Mouse (Mus musculus) lung, postnatal 0 days (tissue): ENCODE measurements around the gene Tmem231. TPM values are rescaled to one million over a fixed set of nuclear protein-coding genes. Genes with fewer than 3 reads are reported as not detected.

Experiments
- ATAC-seq: fragments of 200-750 bp; cut with Nextera tagmentation; 2 replicates; pipeline ENCODE4 v1.8.0; 2017; ENCODE audit warnings: moderate library complexity
- DNase-seq: peaks from one replicate; pipeline ENCODE4 v3.0.0-alpha.2; 2016; ENCODE audit warnings: low spot score
- H3K27ac ChIP-seq: fragments of 300-500 bp; sonication (generic); 2 replicates; pipeline ENCODE4 v1.5.1; 2014; ENCODE audit warnings: antibody characterized with exemption, mild to moderate bottlenecking, low read length, mixed read lengths
- H3K27me3 ChIP-seq: fragments of 300-500 bp; sonication (generic); replicated peaks from 2 replicates; pipeline ENCODE4 v1.6.1; 2014; ENCODE audit warnings: low read length, mixed read lengths; ENCODE audit not compliant: insufficient read depth
- H3K36me3 ChIP-seq: fragments of 300-500 bp; sonication (generic); 2 replicates; pipeline ENCODE4 v1.6.1; 2014; ENCODE audit warnings: low read length, mixed read lengths; ENCODE audit not compliant: insufficient read depth
- H3K4me1 ChIP-seq: fragments of 300-500 bp; sonication (generic); 2 replicates; pipeline ENCODE4 v1.6.1; 2014; ENCODE audit warnings: antibody characterized with exemption, low read depth, low read length, mixed read lengths; ENCODE audit not compliant: insufficient read depth
- H3K4me2 ChIP-seq: fragments of 300-500 bp; sonication (generic); replicated peaks from 2 replicates; pipeline ENCODE4 v1.6.1; 2014; ENCODE audit warnings: low read depth, mild to moderate bottlenecking, low read length, moderate library complexity, mixed read lengths
- H3K4me3 ChIP-seq: fragments of 300-500 bp; sonication (generic); 2 replicates; pipeline ENCODE4 v1.5.1; 2014; ENCODE audit warnings: low read depth, low read length
- H3K9ac ChIP-seq: fragments of 300-500 bp; sonication (generic); replicated peaks from 2 replicates; pipeline ENCODE4 v1.6.1; 2014; ENCODE audit warnings: low read depth, mild to moderate bottlenecking
- H3K9me3 ChIP-seq: fragments of 300-500 bp; sonication (generic); 2 replicates; pipeline ENCODE4 v1.6.1; 2016; ENCODE audit warnings: low read length, mixed read lengths
- CTCF ChIP-seq: IDR thresholded peaks from 2 replicates; pipeline ENCODE4 v1.5.1; 2016; ENCODE audit warnings: antibody characterized with exemption, mild to moderate bottlenecking
- EP300 ChIP-seq: IDR thresholded peaks from 2 replicates; pipeline ENCODE4 v1.6.1; 2016; ENCODE audit warnings: antibody characterized with exemption, mild to moderate bottlenecking, control low read depth
- WGBS: fragments of 180-500 bp; shearing (Covaris S2); extraction: QIAGEN DNeasy Blood & Tissue Kit; methylation state at CpG from one replicate; pipeline ENCODE4 v1.1.7; 2014; 5-methylcytosine and 5-hydroxymethylcytosine counted together
- polyA plus RNA-seq: library from polyadenylated mRNA; unstranded; fragments of >200 nt; fragmentation: Nextera tagmentation; extraction: Ambion mirVana; gene quantifications from 2 replicates; pipeline ENCODE4 v1.2.1, GENCODE M21; 2015

Gene Tmem231
- polyA plus RNA-seq, 1 experiment from 2014 or later: 5.6 TPM

DNA sequence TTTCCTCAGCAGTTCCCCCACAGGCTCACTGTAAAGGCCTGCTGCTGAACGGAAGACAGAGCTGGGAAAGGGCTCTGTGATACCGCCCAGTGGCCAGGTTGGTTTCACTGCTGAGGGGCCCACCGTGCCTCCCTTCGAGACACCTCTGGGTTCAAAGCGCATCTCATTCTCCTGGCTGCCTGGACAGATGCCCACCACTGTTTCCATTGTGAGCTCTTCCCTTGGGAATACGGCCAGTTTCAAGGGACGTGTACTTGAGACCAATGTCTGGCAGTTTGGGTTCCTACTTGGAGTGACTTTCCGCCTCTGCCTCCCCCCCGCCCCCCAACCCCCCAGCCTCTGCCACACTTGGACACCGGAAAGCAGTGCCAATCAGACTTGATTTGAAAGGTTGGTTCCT lies 29.4 kb upstream of the Tmem231 start:
- Histone ChIP-seq H3K27ac (no peak overlapping the region), H3K4me2 (no peak overlapping the region), H3K9ac (no peak overlapping the region)

DNA sequence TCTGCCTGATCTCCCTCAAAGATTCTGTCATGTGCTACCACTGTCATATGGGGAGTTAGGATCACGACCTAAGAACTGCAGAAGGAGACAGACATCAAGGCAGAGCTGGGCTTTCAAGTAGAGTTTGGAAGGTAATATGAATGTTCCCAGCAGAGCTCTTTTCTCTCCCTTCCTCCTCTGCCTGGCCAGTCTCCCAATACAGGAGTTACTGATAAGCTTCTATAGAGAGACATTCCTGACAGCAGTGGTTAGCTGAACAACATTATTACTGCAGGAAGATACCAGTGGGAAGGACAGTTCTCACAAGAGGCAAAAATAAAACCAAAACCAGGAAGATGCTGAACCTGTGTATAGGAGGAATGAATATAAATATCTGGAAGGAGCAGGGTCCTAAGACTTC lies 28.9 kb upstream of the Tmem231 start:
- WGBS: 76% methylated on average over 1 of the region's 1 CpGs
- no peak overlapping the region for H3K27ac ChIP-seq

More for the DNA sequence above, 29.4 kb upstream of the Tmem231 start:
- DNase-seq (no peak), ATAC-seq (no peak)
- no peaks in the 10 kb centered on the region for H3K36me3 ChIP-seq
- 60% methylated on average over 10 of the region's 10 CpGs for WGBS
- no peaks in the 10 kb centered on the region for H3K4me1 ChIP-seq
- TF ChIP-seq EP300 (no peak), CTCF (no peak)
- H3K27me3 ChIP-seq: no peaks in the 10 kb centered on the region
- no peak overlapping the region for H3K4me3 ChIP-seq
- no peaks in the 10 kb centered on the region for H3K9me3 ChIP-seq

DNA sequence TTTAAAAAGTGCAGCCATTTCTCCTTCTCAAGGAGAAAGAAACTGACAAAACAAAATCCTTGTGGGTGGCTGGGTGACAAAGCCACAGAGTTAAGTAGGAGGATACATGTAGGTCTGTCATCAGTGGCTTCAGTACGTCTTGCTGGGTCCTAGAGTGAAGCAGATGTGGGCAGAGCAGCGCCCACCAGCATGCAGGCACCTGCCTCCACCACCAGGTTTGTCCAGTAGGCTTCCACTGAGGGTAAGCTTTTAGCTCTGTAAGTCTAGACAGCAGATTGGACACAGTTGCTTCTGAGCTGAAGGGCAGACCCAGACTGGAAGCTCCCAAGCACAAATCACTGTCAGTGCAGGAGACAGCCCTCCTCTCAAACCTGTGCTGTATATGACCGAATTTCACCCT lies 27.6 kb upstream of the Tmem231 start:
- 61% methylated on average over 3 of the region's 3 CpGs for WGBS
- no peaks in the 10 kb centered on the region for H3K27me3 ChIP-seq
- no peak overlapping the region for H3K4me3 ChIP-seq
- TF ChIP-seq CTCF: peak; percentile 8; the same call in 1 of the 2 replicates
- no peak for TF ChIP-seq EP300
- H3K4me2 ChIP-seq: no peak overlapping the region
- no peak overlapping the region for H3K9ac ChIP-seq
- H3K36me3 ChIP-seq: peaks cover 6% of the 10 kb centered on the region; the same call in 1 of the 2 replicates
- H3K9me3 ChIP-seq: no peaks in the 10 kb centered on the region
- DNase-seq (no peak), ATAC-seq (no peak)
- H3K27ac ChIP-seq: no peak overlapping the region
- H3K4me1 ChIP-seq: no peaks in the 10 kb centered on the region

More for the DNA sequence above, 28.9 kb upstream of the Tmem231 start:
- H3K4me3 ChIP-seq: no peak overlapping the region
- TF ChIP-seq CTCF (no peak), EP300 (no peak)
- no peak overlapping the region for H3K4me2 ChIP-seq
- DNase-seq (no peak), ATAC-seq (no peak)
- H3K27me3 ChIP-seq: no peaks in the 10 kb centered on the region
- H3K9me3 ChIP-seq: no peaks in the 10 kb centered on the region
- H3K9ac ChIP-seq: no peak overlapping the region
- H3K36me3 ChIP-seq: no peaks in the 10 kb centered on the region
- no peaks in the 10 kb centered on the region for H3K4me1 ChIP-seq

DNA sequence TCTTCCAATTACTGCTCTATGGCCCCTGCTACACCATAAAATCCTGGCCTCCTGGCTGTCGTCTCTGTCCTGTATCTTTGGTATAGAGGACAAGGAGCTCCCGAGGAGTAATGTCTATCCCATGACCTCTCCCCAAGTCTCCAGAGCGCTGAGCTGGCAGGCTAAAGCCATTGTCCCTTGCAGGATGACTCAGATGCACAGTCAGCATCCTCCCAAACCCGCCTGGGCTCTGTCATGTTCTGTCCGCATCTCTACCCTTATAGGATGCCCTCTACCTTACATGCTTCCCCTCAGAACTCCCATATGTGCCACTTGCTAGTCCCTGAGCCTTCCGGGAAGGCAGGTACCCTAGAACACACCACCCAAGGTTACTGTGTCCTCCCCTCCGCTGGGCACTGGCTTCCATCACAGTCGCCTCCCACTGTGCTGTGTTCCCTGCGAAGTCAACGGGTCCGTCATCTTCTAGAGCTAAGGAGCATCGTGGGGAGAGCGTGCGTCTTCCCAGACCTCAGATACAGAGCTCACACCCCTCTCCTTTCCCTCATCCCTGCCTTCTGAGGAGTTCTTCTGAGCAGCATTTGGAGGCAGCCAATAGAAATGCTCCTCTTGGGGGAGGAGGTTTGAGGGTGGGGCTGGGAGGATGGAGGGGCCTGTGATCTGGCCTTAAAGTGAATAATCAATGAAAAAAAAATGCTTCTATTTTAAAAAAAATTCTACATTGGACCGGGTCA lies 27.1 kb upstream of the Tmem231 start:
- TF ChIP-seq CTCF (no peak), EP300 (no peak)
- ATAC-seq (no peak), DNase-seq (no peak)
- Histone ChIP-seq H3K4me3 (no peak overlapping the region), H3K27ac (no peak overlapping the region), H3K4me2 (no peak overlapping the region), H3K9ac (no peak overlapping the region), H3K4me1 (no peaks in the 10 kb centered on the region), H3K9me3 (no peaks in the 10 kb centered on the region), H3K36me3 (peaks cover 6% of the 10 kb centered on the region; the same call in 1 of the 2 replicates), H3K27me3 (no peaks in the 10 kb centered on the region)
- 69% methylated on average over 15 of the region's 15 CpGs for WGBS

DNA sequence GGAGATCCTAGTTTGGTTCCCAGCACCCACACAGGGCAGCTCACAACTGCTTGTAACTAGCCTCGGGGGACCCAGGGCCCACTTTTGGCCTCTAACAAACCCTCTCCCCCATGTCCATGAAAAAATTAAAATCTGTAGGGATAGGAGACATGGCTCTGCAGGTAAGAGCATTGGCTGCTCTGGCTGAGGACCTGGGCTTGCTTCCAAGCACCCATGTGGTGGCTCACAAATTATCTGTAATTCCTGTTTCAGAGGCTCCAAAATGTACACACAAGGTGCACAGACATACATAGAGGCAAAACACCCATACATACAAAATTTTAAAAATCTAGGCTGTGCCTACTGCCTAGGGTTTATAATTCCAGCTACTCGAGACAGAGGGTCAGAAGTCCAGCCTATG lies 23.6 kb upstream of the Tmem231 start:
- 90% methylated on average over 2 of the region's 2 CpGs for WGBS
- H3K4me1 ChIP-seq: no peaks in the 10 kb centered on the region
- H3K4me3 ChIP-seq: no peak overlapping the region

DNA sequence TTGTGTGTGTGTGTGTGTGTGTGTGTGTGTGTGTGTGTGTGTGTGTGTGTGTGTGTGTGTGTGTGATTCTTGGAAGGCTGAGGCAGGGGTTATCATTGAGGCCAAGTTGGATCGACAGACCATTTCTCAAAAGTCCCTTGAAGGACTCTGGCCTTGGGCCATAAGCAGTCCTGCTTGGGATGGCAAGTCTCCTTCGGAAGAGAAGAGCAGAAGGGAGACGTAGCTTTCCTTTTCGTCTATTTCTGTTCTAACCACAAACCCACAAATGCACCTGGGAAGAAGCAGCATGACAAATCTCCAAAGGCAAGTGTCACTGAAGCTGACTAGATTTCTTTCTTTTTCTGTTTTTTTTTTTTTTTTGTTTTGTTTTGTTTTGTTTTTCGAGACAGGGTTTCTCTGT lies 22.2 kb upstream of the Tmem231 start:
- Histone ChIP-seq H3K4me3 (no peak overlapping the region), H3K9me3 (no peaks in the 10 kb centered on the region), H3K36me3 (peaks cover 6% of the 10 kb centered on the region; the same call in 1 of the 2 replicates), H3K4me2 (no peak overlapping the region), H3K4me1 (no peaks in the 10 kb centered on the region), H3K9ac (no peak overlapping the region), H3K27ac (no peak overlapping the region), H3K27me3 (no peaks in the 10 kb centered on the region)
- no peak for ATAC-seq
- TF ChIP-seq CTCF: no peak
- no peak for TF ChIP-seq EP300
- DNase-seq: no peak
- 75% methylated on average over 5 of the region's 5 CpGs for WGBS

More for the DNA sequence above, 23.6 kb upstream of the Tmem231 start:
- Histone ChIP-seq H3K9ac (no peak overlapping the region), H3K27me3 (no peaks in the 10 kb centered on the region), H3K9me3 (no peaks in the 10 kb centered on the region), H3K27ac (no peak overlapping the region), H3K4me2 (no peak overlapping the region), H3K36me3 (peaks cover 6% of the 10 kb centered on the region; the same call in 1 of the 2 replicates)
- DNase-seq: no peak
- no peak for ATAC-seq
- no peak for TF ChIP-seq EP300
- TF ChIP-seq CTCF: no peak
